Mouse (Mus musculus): ENCODE results near the gene Btbd3. TPM values are rescaled to one million over a fixed set of nuclear protein-coding genes. Genes with fewer than 3 reads are reported as not detected.
A peak's percentile ranks its signal among the peaks of the same experiment; 100 is the strongest.

The Btbd3 gene
- total RNA-seq (2017) = 6.2 and 7.6 TPM in 2 replicates

DNA sequence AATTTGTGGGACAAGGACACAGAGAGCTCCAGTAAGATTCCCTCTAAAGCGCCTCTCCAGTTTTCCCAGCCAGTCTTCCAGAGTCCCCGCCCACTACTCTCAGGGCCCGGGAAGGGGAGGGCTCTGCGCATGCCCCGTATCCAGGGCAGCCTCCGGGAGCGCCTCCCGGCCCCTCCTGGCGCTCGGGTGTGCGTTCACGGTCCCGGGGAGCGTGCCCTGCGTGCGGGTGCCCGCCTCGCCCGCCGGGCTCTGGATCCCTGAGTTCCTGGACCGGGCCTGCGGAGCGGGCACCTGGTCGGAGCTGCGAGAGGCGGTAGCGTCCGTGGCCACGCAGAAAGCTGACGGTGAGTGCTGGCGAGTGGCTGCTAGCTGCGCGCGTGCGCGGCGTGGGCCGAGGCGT lies at the start of gene Btbd3:
Gene Btbd3 (plus strand): TSS at position 155 of the 400 bp plus-strand sequence.
- peak; percentile 70 for ATAC-seq (replicated peaks in 1 of 2; ENCODE audit: insufficient read depth in 1 of 2, low FRiP score in 2 of 2, low TSS enrichment in 1 of 2, low read depth in 1 of 2, poor library complexity in 2 of 2, severe bottlenecking in 2 of 2)

GRCm38 (mm10) chr2:138215561-138215960 lies 40.8 kb upstream of the Btbd3 start:
- ATAC-seq (replicated peaks in 1 of 2; ENCODE audit: insufficient read depth in 1 of 2, low FRiP score in 2 of 2, low TSS enrichment in 1 of 2, low read depth in 1 of 2, poor library complexity in 2 of 2, severe bottlenecking in 2 of 2) = no peak

- ATAC-seq (replicated peaks in 1 of 2; ENCODE audit: insufficient read depth in 1 of 2, low FRiP score in 2 of 2, low TSS enrichment in 1 of 2, low read depth in 1 of 2, poor library complexity in 2 of 2, severe bottlenecking in 2 of 2) = no peak
Observed at GRCm38 (mm10) chr2:138220269-138220668, 36.1 kb upstream of the Btbd3 start.

DNA sequence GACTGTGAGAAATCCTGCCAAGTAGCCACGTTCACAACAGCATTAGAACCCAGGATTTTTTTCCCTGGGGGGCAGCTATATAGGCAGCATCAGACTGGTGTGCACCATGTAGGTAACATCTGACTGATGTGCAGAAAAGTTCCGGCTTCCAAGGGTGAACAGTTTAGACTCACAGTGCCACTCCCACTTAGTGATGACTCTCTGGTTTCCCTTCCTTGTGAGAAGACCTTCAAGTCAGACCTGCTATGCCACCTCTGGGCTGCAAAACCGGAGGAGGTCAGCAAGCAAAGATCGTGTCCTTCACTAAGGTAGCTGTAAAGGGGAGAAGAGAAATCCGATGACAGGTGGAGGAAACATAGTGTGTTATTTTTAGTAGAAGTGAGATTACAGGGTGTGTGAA lies 24.1 kb upstream of the Btbd3 start:
- no peak for ATAC-seq (replicated peaks in 1 of 2; ENCODE audit: insufficient read depth in 1 of 2, low FRiP score in 2 of 2, low TSS enrichment in 1 of 2, low read depth in 1 of 2, poor library complexity in 2 of 2, severe bottlenecking in 2 of 2)

- no peak for ATAC-seq (replicated peaks in 1 of 2; ENCODE audit: insufficient read depth in 1 of 2, low FRiP score in 2 of 2, low TSS enrichment in 1 of 2, low read depth in 1 of 2, poor library complexity in 2 of 2, severe bottlenecking in 2 of 2)
Observed at GRCm38 (mm10) chr2:138236149-138236548, 20.2 kb upstream of the Btbd3 start.

DNA sequence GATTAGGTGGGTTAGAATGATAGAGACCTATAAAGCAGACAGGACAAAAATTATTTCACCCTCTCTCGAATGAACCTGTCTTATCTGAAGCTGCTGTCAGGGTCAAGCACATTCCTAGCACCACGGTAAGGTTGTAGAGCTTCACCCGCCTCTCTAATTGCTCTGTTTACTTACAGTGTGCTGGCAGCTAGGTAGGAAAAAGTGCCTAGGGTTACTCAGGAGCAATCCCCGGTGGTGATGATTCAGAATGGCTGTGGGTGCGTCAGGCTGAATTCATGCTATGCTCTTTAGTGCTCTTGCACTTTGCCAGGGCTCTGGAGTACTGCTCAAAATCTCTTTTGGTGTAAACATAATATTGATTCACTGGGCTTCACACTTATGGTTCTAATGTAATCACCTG lies 13.9 kb upstream of the Btbd3 start:
- no peak for ATAC-seq (replicated peaks in 1 of 2; ENCODE audit: insufficient read depth in 1 of 2, low FRiP score in 2 of 2, low TSS enrichment in 1 of 2, low read depth in 1 of 2, poor library complexity in 2 of 2, severe bottlenecking in 2 of 2)

DNA sequence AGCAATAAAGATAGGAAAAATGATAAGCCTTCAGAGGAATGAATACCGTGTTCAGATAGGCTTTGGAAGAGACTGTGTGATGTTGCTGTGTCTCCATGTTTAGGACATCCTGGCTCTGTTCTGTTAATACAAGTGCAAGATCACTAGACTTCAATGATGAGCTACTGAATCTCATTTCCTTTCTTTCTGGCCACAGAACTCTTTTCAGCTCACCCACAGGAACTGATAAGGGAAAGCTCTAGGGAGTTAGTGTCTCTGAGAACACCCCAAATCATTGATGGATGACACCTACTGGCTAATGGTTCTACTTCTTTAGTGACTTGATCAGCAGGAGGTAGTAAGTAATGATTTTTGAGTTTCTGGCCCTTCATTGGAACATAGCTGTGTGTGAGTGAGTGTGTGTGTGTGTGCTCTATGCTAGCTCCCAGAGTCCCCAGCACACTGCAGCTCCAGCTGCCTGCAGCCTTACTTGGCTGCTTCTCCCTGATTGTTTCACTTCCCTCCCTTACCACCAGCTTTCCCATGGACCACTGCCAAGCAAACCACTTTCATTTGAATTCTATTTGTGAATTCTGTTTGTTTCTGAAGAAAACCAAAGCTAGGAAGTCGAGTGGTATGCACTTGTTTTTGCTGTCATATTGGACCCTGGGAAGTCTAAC lies 10.6 kb upstream of the Btbd3 start:
- ATAC-seq (replicated peaks in 1 of 2; ENCODE audit: insufficient read depth in 1 of 2, low FRiP score in 2 of 2, low TSS enrichment in 1 of 2, low read depth in 1 of 2, poor library complexity in 2 of 2, severe bottlenecking in 2 of 2) = peak; percentile 89 to 93

DNA sequence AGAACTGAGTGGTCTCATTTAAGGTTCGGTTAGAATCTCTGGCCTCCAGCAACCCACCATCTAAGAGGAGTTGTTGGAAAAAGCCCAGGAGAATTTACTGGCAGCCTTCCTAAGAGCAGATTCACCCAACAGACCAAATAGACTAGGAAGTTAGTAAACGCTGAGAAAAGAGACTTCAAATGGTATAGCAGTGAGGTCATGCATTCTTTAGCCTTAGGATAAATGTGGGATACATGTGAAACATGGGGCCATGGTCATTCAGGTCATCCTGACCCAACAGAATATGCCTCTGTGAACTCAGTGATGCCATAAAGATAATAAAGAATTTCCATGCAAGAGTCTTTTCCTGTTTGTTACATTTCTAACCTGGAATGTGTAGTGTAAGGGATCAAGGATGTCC lies 8.4 kb upstream of the Btbd3 start:
- no peak for ATAC-seq (replicated peaks in 1 of 2; ENCODE audit: insufficient read depth in 1 of 2, low FRiP score in 2 of 2, low TSS enrichment in 1 of 2, low read depth in 1 of 2, poor library complexity in 2 of 2, severe bottlenecking in 2 of 2)

DNA sequence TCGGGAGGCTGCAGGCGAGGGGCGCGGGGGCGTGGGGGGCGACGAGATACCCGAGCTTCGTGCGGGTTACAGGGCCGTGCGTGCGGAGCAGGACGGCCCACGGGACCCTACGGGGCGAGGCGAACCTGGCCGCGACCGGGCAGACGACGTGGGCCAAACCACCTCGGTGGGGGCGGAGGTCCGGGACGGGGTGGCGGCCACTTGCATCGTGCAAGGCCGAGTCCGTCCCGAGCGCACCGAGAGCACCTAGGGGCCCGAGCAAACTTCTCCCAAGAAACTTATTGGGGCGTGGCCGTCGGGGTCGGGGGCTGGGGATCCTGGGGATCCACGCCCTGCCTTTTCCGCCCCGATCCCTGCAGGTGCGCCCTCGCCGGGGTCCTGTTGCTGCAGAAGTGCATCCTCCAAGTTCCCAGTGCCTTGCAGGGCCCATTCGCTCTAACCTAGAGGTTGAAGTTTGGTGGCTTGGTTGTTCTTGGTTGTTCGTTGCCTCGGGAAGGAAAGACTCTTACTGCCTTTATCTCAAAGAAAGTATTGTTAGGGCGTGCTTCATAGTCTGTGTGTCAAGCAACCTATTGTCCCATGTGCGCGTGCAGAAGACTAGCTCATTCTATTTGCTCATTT lies 596 bp downstream of the Btbd3 start:
- ATAC-seq (replicated peaks in 1 of 2; ENCODE audit: insufficient read depth in 1 of 2, low FRiP score in 2 of 2, low TSS enrichment in 1 of 2, low read depth in 1 of 2, poor library complexity in 2 of 2, severe bottlenecking in 2 of 2) = peak; percentile 18 to 33

DNA sequence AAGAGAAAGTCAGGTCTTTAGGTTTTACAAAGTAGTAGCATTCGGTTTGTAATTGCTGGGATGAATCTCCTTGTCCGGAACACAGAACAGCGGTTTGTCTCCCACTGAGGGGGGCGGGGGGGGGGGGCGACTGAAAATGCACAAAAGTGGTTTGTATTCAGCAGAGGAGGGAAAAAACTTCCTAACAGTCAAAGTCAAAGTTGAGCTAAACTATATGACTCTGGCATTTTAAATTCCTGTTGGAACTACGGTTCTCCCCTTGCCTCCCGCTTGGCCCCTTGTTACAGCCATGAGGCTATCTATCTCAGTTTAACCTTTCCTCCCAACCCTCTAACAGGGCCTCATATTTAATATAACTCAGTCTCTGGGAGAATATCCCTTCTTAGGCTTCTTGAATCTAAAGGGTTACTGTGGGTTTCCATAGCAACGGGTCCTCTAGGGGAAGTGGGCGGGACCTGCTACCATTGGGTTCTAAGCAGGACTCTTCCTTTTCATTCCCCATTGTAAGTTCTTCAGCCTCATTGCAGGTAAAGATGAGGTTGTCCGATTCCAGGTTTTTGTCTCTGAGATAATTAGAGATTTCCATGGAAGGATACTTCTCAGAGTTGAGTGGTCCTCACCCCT lies 1.4 kb downstream of the Btbd3 start:
- ATAC-seq (replicated peaks in 1 of 2; ENCODE audit: insufficient read depth in 1 of 2, low FRiP score in 2 of 2, low TSS enrichment in 1 of 2, low read depth in 1 of 2, poor library complexity in 2 of 2, severe bottlenecking in 2 of 2) = peak; percentile 75 to 77

- ATAC-seq (replicated peaks in 1 of 2; ENCODE audit: insufficient read depth in 1 of 2, low FRiP score in 2 of 2, low TSS enrichment in 1 of 2, low read depth in 1 of 2, poor library complexity in 2 of 2, severe bottlenecking in 2 of 2) = no peak
Observed at GRCm38 (mm10) chr2:138261140-138261539, 4.8 kb downstream of the Btbd3 start.

DNA sequence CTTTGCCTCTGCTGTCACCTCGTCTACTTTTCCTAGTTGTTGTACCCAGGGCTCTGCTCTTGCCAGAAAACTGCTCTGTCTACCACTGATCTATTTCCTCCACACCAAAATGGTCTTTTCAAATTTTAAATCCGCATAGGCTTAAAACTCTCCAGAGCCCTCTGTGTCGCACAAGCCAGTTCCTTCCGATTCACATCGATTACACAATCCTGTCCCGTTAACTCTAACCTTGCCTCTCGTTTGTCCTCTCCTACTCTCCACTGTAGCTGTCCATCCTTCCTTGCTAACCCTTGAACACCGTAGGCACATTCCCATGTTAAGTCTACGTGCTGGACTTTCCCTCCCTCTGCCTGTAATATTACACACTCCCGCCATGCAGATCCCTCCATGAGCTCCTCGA lies 6.5 kb downstream of the Btbd3 start:
- no peak for ATAC-seq (replicated peaks in 1 of 2; ENCODE audit: insufficient read depth in 1 of 2, low FRiP score in 2 of 2, low TSS enrichment in 1 of 2, low read depth in 1 of 2, poor library complexity in 2 of 2, severe bottlenecking in 2 of 2)

DNA sequence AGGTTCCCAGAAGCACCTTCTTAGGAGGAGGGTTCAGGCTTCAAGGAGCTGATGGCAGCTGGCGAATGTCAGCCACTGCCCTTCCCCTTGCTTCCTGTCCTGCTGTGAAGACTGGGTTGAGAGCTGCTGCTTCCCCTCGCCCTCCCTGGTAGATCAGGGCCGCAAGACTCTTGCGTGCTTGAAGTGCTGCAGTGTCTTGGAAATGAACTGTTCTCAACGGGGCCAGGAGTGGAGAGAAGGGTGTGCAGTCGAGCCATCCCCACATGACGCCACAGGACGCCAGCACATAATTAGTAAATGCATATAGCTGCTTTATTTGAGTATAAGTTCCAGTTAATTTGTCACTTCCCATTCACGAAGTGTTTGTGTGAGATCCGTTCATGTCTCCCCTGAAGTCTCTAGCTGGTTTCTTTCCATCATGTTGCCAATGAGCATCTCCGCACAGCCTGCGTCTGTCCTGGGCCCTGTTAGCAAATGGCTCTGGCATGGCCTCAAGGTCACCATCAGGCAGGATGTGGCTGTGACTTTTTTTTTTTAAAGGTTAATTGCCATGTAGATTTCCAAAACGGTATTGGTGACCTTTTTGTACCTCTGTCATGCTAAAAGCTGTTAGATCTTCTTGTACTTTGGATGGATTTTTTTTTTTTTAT lies 9.1 kb downstream of the Btbd3 start:
- ATAC-seq (replicated peaks in 1 of 2; ENCODE audit: insufficient read depth in 1 of 2, low FRiP score in 2 of 2, low TSS enrichment in 1 of 2, low read depth in 1 of 2, poor library complexity in 2 of 2, severe bottlenecking in 2 of 2) = peak; percentile 88 to 90

GRCm38 (mm10) chr2:138266679-138267078 lies 10.3 kb downstream of the Btbd3 start:
- ATAC-seq (replicated peaks in 1 of 2; ENCODE audit: insufficient read depth in 1 of 2, low FRiP score in 2 of 2, low TSS enrichment in 1 of 2, low read depth in 1 of 2, poor library complexity in 2 of 2, severe bottlenecking in 2 of 2) = no peak

DNA sequence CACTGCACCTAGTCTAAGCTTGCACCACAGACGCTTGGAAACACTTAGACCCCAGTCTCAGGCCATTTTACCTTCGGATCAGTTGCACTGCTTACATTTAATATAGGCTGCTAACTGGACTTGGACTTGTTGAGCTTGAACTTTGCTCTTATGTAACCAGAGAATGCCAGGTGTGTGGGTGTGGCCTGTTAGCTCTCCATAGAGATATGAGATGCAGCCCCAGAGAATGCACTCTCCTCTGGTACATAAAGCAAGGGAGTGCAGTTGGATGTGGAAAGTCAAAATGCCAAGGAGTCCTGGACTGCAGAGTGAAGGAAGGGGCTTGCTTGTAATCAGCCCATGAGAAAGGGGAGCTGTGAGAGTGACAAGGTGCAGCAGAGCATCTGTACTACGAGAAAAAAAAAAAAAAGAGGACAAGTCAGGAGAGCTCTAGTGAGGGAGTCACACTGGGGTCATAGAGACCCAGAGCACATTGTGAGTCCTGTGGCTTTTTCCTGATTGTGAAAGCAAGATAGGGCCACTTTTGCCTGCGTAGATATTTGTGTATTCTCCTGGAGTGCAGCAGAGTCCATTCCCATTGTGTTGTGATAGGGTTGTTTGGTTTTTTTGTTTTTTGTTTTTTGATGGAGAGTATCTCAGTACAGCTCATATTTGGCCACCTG lies 11.6 kb downstream of the Btbd3 start:
- ATAC-seq (replicated peaks in 1 of 2; ENCODE audit: insufficient read depth in 1 of 2, low FRiP score in 2 of 2, low TSS enrichment in 1 of 2, low read depth in 1 of 2, poor library complexity in 2 of 2, severe bottlenecking in 2 of 2) = no peak

DNA sequence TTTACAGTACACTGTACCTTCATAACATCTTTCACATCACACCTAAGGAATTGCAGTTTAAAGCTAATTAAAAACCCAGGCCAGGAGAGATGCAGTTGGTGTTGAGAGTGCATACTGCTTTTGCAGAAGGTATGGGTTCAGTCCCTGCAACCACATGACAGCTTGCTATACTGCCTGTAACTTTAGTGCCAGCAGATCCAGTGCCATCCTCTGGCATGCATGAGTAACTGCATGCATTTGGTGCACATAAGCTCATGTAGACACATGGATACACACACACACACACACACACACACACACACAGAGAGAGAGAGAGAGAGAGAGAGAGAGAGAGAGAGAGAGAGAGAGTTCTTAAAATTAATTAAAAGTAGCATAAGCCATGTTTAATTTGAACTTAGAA lies 13.0 kb downstream of the Btbd3 start:
- ATAC-seq (replicated peaks in 1 of 2; ENCODE audit: insufficient read depth in 1 of 2, low FRiP score in 2 of 2, low TSS enrichment in 1 of 2, low read depth in 1 of 2, poor library complexity in 2 of 2, severe bottlenecking in 2 of 2) = no peak

DNA sequence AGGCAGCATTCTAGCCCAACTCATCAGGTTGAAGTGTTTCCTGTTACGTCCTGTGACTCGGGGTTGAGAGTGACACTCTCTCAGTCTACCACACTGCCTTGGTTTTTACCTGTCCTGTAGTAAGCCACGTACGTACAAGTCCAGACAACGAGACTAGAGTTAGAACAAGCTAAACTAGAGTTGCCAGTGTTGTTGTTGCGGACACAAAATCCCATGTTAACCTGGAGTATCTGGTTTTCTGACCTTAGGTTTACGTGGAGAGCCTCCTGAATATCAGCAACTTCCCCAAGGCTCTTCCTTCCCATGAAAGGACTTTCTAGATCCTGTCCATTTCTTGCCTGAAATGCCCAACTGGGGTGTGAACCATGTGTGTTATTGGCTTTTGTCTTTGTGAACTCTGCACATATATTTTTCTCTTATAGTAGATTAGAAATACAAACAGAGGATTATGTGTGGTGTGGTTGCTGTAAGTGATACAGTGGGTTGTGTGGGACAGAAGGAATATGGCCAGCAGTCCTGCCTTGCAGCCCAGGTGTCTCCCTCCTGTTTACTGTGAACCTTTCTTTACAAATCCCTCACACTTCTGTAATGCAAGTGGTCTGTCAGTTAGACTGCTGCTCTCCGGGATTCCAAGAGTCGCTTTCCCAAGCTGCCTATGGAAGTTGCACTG lies 17.2 kb downstream of the Btbd3 start:
- ATAC-seq (replicated peaks in 1 of 2; ENCODE audit: insufficient read depth in 1 of 2, low FRiP score in 2 of 2, low TSS enrichment in 1 of 2, low read depth in 1 of 2, poor library complexity in 2 of 2, severe bottlenecking in 2 of 2) = no peak

Data from hematopoietic stem cell, adult 5-6 weeks (primary cell).